Mouse (Mus musculus) embryo, embryonic 10 days (tissue): ENCODE results near the gene Cdc7.
A peak's percentile ranks its signal among the peaks of the same experiment; 100 is the strongest.
"Not testable (repeated sequence)": the region's sequence is repeated elsewhere in the genome, so short reads cannot be mapped to it uniquely, and the experiment has no call there.

Experiments used
- DNase-seq: peaks from one replicate; pipeline ENCODE4 v3.0.0-alpha.2; 2015; ENCODE audit warnings: low spot score

The Cdc7 gene

DNA sequence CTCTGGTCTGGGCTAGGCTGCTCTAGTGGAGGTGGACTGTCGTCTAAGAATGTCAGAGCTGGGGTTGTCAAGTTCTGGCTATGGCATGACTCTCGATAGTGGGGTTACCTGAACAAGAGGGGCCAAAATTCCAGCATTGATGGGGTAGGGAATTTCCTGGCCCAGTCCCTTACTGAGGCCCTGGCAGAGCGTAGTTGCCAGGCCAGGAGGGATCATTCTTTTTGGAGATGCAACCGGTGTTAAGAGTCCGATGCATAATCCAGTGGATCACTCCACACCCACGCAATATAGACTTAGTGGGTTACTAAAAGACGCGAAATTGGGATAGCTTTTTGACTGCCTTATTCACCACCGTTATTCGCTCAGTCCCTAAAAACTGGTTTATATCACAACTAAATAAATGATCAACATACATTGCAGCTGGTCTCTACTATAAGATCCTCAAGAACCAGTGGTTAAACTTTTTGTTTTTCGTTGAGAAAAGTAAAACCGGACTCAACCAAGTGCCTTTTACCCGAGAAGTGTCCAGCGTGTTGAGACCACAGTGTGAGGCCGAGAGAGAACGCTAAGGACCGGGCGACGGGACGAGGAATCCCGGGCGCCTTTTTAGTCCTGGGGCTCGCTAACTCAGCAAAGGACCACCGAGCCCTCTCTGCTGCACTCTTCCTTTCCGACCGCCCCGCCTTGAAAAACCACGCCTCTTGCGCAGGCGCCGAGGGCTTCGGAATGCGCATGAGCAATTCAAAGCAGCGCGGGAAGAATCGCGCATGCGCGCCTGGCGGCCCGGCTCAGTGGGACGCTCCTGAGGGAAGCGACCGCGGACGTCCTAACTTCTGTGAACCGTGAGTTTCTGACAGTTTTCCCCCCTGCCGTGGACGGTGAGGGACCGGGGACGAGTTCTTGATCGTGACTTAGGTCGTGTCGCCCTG is at the start of gene Cdc7:
Gene Cdc7 (plus strand): TSS at position 739 of the 929 bp plus-strand sequence.
- DNase-seq: peak; percentile 96

DNA sequence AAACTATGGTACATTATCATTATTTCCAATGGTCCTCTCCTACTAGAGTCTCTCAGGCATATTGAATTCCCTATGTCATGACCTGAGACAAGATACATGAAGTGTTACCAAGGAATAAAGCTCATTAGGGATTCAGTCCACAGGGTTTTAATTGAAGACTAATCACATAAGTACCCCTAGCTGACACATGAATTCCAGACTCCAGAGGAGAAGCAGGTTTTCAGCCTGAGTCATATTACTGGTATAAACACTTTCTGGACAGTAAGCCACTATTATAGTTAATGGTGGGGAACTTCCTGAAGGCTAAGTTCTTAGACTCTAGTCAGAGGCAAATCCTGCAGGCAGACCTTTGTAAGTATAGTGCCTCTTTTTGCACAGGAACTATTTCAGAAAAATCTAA is 44.8 kb upstream of the Cdc7 start:
- DNase-seq: no peak

DNA sequence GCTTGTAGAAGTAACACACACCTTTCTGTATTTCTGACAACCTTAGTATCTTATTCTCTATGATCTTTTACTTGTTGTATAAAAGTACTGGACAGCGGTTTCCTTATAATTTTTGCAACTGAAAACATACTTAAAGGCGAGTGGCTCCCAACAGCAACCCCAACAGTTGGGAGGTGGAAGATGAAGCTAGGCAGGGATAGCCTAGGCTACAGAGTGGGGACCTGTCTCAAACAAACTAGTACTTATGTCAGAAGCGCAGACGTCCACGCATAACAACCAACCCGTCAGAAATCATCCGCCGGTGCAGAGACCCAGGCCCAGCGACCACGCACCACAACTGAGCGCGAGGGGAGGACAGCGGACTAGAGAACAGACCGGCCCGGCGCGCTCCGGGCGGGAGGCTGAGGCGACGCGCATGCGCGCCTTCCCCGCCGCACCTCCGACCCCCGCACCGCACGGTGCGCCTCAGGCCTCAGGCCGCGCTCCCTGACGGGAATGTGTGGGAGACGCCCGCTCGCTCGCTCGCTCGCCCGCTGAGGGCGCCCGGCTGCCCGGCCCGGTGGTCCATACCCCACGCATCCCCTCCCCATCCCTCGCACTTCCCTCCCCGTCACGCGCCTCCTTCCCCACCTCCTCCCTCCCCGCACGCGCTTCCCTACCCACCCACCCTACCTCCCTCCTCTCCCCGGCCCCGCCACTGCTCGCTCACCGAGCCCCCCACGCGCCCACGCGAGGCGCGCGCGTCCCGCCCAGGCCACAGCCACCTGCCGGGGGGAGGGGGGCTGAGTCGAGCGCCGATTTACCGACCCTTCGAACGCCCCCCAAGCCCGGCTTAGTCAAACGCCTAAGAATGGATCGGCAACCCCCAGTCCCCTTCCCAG is 38.4 kb upstream of the Cdc7 start, which contains the start of gene Hfm1:
Gene Hfm1 (minus strand): TSS at position 834 of the 881 bp plus-strand sequence.
- DNase-seq: peak; percentile 81

DNA sequence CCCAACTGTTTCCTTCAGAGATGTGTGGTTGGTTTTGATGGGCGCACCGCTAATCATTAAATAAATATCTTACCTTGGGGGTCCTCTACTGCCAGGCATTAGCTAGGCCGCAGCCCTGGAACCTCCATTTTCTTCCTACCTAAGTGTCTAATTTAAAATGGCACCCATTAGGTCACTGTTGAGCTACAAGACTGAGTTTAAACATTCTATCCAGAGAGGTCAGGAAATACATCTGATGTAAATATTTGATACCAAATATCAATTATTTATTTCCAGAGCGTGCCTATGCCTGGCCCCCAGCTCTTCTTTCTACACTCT is 37.8 kb upstream of the Cdc7 start:
- DNase-seq: peak; percentile 32

DNA sequence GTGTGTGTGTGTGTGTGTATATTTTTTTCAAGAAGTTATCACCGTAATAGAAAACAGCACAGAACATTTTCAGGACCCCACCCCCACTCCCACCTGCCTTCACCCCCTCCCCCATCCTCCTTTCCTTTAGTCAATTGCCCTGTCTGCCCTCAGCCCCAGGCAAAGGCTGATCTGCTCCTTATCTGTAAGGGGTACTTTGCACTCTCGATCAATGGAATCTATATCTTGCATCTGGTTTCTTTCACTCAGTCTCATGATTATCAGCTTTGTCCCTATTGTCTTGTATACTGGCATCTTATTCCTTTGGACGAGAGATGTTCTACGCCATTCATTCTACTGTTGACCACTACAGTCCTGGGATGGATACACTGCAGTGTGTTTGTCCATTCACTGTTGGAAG is 36.1 kb upstream of the Cdc7 start:
- no peak for DNase-seq

DNA sequence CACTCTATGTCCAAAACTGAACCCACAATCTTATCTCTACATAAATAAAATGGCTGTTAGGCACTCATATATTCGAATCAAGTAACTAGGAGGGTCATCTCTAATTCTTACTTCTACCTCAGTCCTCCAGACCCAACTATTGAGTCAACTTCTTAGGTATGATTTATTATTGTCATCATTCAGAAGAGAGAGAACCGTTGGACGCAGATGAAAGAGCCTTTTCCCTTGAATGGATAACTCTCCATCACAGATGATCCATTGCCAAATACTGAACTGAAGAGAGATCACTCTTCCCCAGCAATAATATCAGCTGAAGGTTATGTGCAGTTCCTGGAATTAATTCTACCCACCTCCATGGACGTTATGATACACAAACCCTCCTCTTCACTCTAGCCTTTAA is 17.8 kb upstream of the Cdc7 start:
- no peak for DNase-seq

DNA sequence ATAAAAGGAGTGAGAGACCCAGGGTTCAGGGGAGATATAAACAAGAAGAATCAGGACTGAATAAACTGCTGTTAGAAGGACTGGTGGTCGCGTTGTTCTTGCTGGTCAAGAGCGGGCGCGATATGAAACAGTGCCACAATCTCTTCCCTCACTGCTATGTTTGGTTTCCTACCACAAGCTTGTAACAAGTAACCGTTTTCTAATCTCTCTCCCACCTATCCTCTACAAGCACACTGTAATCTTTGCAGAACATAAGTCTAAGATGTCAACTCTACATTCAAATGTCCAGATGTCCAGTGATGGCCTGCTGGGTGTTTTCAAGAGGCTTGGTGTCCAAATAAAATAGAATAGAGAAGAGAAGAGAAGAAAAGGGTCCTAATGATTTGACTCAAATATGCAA is 15.4 kb upstream of the Cdc7 start:
- no peak for DNase-seq

DNA sequence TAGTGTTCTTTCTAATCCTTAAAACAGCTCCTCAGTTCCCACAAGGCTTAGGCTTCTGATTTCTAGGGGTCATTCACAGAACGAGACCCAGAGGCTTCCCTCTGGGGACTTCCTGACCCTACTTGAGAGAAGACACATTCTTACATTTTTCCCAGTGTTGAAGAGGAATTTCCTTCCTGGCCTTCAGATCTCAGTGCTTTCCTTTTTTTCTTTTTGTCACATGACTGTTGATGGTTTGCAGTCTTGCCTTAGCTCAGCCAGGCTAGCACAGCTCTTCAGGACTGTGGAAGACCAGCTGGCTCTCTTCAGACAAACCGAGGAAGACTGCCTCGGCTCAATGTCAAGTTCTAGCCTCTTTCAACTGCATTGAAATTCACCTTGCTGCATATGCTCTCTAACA is 7.7 kb upstream of the Cdc7 start:
- DNase-seq: peak; percentile 10

DNA sequence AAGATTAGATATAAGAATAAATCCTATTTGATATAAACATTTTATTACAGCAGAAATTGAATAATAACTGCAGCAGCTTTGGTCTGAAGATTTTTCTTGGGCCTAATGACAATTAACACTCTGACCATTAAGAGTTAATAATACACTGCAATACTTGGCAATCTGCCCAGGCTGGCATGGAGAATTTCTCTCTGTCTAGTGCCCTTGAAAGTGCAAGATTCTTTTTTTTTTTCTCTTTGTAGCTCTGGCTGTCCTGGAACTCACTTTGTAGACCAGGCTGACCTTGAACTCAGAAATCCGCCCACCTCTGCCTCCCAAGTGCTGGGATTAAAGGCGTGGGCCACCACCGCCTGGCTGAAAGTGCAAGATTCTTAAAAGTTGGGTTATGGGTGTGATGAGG is 5.1 kb upstream of the Cdc7 start:
- no peak for DNase-seq

DNA sequence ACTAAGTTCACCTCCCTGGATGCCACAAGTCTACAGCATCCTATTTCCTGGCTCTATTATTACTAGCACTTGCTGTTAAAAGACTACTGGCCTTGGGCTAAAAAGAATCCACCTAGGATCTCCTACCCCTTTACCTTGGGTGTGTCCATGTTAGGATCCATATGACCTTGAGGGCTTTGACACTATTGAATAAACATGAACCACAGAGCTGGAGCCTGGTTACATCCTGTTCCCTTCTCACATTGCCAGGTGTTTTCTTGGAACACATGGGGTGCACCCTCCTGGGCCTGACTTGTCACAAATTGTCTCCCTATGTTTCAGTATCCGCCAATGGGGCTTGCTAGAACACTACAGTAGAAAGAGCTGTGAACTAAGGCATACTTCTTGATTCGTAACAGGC is 3.7 kb upstream of the Cdc7 start:
- DNase-seq: no peak

DNA sequence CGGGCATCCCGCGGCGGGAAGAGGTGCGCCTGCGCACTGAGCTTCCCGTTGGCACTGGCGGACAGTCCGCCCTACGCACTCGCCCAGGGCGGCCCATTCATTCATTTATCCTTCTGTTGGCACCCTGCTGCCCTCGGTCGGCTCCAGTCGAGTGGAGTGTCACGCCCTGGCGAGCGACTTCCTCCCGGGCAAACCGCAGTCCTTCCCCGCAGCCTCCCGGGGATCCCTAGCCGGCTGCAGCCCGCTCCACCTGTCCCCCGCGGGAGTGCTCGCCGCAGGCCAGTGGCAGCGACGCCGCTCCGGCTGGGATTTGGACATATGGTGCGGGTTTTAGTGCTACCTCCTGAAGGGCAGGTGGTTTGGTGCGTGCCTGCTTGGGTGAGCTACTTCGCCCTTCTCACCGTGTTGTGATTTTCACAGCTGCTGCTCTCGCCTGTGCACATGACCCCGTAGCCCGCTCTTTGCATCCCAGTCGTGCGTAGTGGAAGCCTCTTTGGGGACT is 442 bp downstream of the Cdc7 start:
- DNase-seq: peak; percentile 49

DNA sequence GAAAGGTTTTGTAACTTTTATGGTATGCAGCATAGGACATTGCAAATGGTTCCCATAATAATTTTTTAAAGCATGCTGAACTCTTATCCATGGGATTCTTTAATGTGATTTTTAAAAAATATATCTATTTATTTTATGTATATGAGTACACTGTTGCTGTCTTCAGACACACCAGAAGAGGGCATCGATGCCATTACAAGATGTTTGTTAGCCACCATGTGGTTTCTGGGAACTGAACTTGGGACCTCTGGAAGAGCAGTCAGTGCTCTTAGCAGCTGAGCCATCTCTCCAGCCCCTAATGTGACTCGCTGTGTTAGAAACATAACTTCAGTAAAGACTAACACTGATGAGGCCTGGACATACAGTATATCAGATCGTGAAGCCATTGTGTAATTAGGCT is 2.3 kb downstream of the Cdc7 start:
- no peak for DNase-seq

DNA sequence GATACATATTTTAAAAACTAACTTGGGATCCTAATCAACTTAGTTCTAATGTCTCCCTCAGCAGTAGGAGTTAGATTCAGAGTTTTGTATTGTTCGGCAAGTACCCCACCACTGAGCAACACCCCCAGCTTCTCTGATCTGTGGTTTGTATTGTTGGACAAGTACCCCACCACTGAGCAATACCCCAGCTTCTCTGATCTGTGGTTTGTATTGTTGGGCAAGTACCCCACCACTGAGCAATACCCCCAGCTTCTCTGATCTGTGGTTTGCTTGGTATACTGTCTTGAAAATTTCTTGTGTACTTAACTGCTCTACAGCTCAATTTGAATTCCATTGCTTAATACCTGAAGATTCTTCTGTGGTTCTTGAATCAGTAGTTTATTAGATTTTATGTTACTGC is 3.5 kb downstream of the Cdc7 start:
- no peak for DNase-seq

DNA sequence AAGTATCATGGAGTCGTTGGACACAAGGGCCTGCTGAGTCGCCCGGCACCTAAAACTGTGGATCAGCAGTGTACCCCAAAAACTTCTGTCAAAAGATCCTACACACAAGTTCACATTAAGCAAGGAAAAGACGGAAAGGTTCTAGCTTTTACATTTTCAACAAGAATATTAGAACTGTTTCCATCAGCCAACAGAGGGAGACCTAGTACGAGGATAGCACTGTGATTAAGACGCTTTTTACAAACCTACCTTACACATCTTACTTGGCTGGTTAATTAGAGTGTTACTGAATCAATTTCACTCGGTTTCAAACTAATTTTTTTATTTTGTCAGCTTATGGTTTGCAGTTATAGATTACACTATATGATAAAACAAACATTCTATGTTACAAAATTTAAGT is 9.8 kb downstream of the Cdc7 start:
- DNase-seq: no peak

DNA sequence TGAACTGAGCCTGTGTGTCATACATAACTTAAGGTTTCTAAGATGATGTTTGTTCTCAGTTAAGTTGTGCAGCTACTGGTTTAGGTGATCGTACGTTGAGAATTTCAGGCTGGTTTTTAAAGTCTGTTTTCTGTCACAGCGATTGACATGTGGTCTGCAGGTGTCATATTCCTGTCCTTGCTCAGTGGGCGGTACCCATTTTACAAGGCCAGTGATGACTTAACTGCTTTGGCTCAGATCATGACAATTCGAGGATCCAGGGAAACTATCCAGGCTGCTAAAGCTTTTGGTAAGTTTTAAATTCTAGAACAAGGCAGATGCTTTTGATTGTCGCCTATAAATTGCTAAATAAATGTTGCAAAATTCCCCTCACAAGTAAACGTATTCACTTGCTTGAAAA is 15.0 kb downstream of the Cdc7 start:
- DNase-seq: no peak

DNA sequence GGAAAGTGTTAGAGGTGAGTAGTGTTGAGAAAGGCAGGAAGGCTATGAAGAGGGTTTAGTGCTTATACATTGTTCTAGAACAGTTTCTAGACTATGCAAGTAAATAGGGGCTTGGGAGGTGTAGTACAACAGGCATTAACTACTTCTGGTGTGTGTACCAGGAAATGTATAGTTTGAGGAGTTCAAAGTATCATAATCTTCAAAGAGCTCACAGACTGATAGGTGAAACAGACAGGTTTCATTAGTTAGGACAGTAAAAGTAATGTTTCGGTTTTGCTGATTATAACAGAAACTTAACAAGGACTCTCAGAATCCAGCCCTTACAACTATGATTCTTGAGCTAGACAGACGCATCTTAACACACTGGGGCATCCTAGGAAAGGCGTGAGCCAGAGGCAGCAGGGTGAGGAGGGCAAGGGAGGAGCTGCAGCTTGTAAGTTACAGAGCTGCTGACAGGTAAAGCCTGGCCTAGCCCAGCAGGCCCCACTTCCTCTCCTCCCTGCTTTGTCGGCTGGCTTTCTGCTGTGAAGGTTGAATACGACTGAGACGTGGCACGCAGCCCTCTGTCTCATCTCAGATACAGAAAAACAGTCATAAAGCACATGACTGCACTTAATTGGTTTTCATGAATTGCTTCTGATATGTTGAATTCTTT is 18.3 kb downstream of the Cdc7 start:
- DNase-seq: no peak

DNA sequence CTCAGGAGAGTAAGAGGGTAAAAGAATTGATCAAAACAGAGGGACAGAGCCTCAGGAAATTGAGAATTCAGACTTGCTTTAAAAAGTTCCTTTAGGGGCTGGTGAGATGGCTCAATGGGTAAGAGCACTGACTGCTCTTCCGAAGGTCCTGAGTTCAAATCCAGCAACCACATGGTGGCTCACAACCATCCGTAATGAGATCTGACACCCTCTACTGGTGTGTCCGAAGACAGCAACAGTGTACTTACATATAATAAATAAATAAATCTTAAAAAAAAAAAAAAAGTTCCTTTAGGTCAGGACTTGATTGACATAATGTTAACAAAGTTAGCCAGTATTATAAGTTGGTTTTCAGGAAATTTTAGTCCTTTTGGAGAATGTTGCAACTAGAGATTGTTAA is 20.8 kb downstream of the Cdc7 start:
- DNase-seq: not testable (repeated sequence)

DNA sequence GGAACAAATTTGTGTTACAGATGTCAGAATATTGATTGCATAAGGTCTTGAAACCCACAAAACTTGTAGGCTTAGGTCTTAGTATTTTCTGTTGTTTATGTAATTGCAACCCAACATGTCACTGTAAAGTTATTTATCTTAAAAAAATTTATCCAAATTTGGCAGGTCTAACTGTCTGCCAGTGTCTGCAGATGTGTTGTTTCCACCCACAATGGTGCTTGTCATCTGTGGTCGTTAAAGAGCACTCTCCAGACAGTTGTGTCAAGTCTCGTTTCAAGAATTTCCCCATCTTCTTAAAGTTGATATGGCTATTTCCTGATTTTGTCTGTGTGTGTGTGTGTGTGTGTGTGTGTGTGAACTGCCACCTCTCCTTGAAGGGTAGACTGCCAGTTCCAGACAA is 21.5 kb downstream of the Cdc7 start:
- no peak for DNase-seq

DNA sequence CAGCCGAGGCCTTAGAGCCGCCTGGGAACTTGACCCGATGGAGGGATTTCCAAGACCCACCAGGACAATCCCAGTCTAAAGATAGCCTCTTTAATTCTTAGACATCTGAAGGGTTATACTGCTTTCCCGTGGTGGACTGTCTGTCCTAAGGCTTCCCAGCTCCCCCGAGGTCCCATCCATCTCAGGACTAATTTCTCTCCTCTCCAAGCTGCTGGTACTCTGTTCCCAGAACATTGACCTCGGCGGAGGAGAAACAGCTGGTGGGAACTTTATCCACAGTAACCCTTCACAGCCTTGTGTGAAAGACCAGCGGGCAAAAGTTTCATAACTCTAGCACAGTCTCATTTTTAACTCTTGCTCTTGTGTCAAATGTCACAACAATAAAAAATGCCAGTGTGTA is 25.1 kb downstream of the Cdc7 start:
- no peak for DNase-seq

DNA sequence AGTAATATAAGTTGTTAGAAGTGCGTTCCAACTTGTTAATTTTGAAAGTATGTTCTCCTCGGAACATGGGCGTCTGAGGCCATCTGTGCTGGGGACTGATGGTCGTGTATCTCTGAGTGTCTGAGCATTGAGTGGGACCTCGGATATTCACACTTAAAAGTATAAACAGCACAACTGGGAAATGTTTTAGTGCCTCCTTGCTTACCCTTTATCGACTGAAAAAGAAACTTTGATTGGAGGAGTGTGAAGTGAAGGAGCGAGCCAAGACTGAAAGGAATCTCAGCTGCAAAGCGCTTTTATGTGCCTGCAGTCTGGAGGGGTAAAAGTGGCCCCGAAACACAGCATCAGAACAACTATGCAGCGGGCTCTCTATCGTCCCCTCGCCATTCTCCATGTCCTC is 25.7 kb downstream of the Cdc7 start:
- no peak for DNase-seq

DNA sequence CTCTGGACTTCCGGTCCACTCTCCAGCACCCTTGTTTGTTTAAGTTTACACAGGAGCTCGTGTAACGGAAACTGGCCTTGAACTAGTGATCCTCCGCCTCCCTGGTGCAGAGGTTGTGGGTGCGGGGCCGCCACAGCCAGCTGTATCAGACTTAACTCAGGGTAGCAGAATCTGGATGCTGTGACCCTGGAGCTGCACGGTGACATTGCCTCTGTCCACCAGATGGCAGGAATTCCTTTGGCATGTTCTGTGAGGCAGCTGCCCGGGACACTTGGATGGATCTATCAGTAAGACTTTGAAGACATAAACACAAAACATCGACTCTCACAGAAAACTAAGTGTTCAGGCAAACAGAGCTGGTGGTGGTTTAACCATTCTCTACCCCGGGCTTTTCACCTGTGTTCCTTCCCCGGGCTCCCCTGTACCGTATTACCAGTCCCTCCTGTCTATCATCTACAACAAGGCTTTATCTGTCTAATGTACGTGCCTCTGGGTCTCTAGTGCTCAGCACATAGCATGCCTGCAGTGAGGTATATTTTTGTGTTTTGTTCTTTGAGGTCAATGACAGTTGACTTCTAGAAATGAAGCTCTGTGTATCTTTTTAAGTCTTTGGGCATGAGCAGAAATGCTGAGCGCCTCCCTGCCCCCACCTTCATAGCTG is 26.6 kb downstream of the Cdc7 start:
- peak; percentile 89 for DNase-seq
